Comparison of ENCODE assay signal across 15 mouse cellular contexts in the genomic region with DNA sequence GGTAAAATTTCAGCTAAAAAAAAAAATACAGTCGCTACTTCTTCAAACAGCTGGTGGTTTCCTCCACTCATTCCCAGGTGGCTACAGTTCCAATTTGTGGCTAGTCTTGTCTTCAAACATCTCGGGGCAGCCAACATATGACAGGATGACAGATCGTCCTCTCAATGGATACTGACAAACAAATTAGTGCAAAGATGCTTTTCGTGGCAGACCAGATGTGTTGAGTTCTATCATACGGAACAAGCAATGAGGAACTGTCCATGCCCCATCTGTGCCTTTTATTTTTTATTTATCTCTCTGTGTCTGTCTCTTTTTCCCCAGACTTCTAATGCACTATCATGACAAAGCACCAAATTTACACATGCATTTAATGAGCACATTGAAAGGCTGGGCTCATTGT.
"Had no signal": no experiment of that assay in that cellular context is flagged by ENCODE, and none has a peak within 500 bp of the region (broad histone marks: within the 10 kb centered on the region; RNA-seq: fewer than 3 reads in every experiment).

No protein-coding gene starts in this region.

- ATAC-seq: lung, postnatal 0 days; midbrain, embryonic 16.5 days had no signal

- H3K4me2 ChIP-seq: liver, embryonic 11.5 days; liver, embryonic 15.5 days; neural tube, embryonic 15.5 days had no signal

- H3K4me3 ChIP-seq: limb, embryonic 10.5 days; liver, embryonic 15.5 days; neural tube, embryonic 15.5 days had no signal

- H3K4me1 ChIP-seq: limb, embryonic 10.5 days; liver, embryonic 15.5 days; neural tube, embryonic 15.5 days had no signal

- H3K27me3 ChIP-seq: liver, embryonic 15.5 days; neural tube, embryonic 15.5 days had no signal

- DNase-seq: kidney, adult 8-10 months; kidney, postnatal 36 days; lung, adult 2 months; lung, postnatal 36 days; right cerebral cortex, adult 18-20 months; thymus, adult 18-20 months; thymus, postnatal 14 days had no signal

- H3K9me3 ChIP-seq: limb, embryonic 10.5 days; liver, embryonic 15.5 days; neural tube, embryonic 15.5 days had no signal

- H3K27ac ChIP-seq: kidney, postnatal 0 days; limb, embryonic 10.5 days; liver, embryonic 15.5 days; neural tube, embryonic 15.5 days; stomach, postnatal 0 days had no signal

- H3K9ac ChIP-seq: liver, embryonic 15.5 days; neural tube, embryonic 15.5 days had no signal

- H3K36me3 ChIP-seq: limb, embryonic 10.5 days; liver, embryonic 15.5 days; neural tube, embryonic 15.5 days had no signal
